Mouse (Mus musculus): ENCODE measurements around the gene Cdyl. TPM values are rescaled to one million over a fixed set of nuclear protein-coding genes. Genes with fewer than 3 reads are reported as not detected.

The Cdyl gene
- polyA plus RNA-seq, 1 experiment from 2014 or later: 16.7 TPM

DNA sequence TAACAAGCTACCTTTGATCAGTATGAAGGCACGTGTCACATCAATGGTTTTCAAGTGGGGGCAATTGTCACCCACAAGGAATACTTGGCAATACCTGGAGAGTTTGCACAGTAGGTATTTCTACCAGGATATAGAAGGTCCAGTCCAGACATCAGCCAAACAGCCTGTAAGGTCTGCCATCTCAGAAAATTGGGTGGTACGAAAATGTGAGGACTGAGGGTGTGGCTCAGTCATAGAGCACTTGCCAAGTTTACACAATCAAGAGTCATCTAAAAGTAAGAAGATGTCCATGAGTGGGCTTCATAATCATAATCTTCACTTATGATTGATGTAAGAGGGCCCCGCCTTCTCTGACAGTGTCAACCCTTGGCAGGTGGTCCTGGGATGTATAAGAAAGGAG, 29.9 kb downstream of the Cdyl start:
- H3K9me3 ChIP-seq (ENCODE audit: control insufficient read depth, low read length): no peaks in the 10 kb centered on the region
- H3K9ac ChIP-seq (ENCODE audit: low read length): no peak overlapping the region
- 78% methylated on average over 3 of the region's 3 CpGs for WGBS
- no peaks in the 10 kb centered on the region for H3K27me3 ChIP-seq (ENCODE audit: control insufficient read depth, insufficient read depth, low read length)
- no peak overlapping the region for H3K4me2 ChIP-seq (ENCODE audit: low read length)
- no peak overlapping the region for H3K27ac ChIP-seq (replicated peaks in 1 of 2; ENCODE audit: control insufficient read depth in 1 of 2, insufficient read depth in 1 of 2, low read depth in 2 of 2, low read length in 2 of 2)
- peaks cover 3 to 6% of the 10 kb centered on the region in 2 experiments; a peak in 2 of 4 replicates for H3K4me1 ChIP-seq (ENCODE audit: control insufficient read depth in 2 of 2, insufficient read depth in 2 of 2, low read length in 2 of 2)
- ATAC-seq (ENCODE audit: insufficient number of reproducible peaks, insufficient read depth, low FRiP score, low read depth): no peak
- H3K4me3 ChIP-seq (ENCODE audit: control insufficient read depth in 1 of 2, insufficient read depth in 1 of 2, low read depth in 1 of 2, low read length in 2 of 2): no peak overlapping the region
- H3K36me3 ChIP-seq (ENCODE audit: control insufficient read depth, insufficient read depth, low read length): no peaks in the 10 kb centered on the region

DNA sequence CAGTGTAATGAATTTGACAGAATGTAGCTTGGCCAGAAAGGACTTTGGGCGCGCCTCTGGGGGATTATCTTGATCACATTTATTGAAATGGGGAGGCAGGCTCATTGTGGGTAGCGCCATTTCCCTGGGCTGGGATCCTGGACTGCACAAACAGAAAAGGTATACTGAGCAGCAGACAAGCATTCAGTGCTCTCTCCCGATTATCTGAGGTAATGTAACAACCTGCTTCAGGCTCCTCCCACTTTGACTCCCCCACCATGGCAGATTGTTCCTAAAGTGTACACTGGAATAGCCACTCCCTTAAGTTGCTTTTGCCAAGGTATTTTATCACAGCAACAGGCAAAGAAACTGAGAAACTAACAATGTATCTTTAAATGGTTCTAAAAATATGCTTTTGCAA, 58.0 kb downstream of the Cdyl start:
- Histone ChIP-seq H3K36me3 (ENCODE audit: control insufficient read depth, insufficient read depth, low read length) (no peaks in the 10 kb centered on the region), H3K9ac (ENCODE audit: low read length) (no peak overlapping the region), H3K9me3 (ENCODE audit: control insufficient read depth, low read length) (no peaks in the 10 kb centered on the region), H3K4me1 (ENCODE audit: control insufficient read depth in 2 of 2, insufficient read depth in 2 of 2, low read length in 2 of 2) (no peaks in the 10 kb centered on the region), H3K27me3 (ENCODE audit: control insufficient read depth, insufficient read depth, low read length) (no peaks in the 10 kb centered on the region), H3K4me2 (ENCODE audit: low read length) (no peak overlapping the region), H3K4me3 (ENCODE audit: control insufficient read depth in 1 of 2, insufficient read depth in 1 of 2, low read depth in 1 of 2, low read length in 2 of 2) (no peak overlapping the region), H3K27ac (replicated peaks in 1 of 2; ENCODE audit: control insufficient read depth in 1 of 2, insufficient read depth in 1 of 2, low read depth in 2 of 2, low read length in 2 of 2) (no peak overlapping the region)
- no peak for ATAC-seq (ENCODE audit: insufficient number of reproducible peaks, insufficient read depth, low FRiP score, low read depth)
- WGBS: 87% methylated on average over 4 of the region's 4 CpGs

DNA sequence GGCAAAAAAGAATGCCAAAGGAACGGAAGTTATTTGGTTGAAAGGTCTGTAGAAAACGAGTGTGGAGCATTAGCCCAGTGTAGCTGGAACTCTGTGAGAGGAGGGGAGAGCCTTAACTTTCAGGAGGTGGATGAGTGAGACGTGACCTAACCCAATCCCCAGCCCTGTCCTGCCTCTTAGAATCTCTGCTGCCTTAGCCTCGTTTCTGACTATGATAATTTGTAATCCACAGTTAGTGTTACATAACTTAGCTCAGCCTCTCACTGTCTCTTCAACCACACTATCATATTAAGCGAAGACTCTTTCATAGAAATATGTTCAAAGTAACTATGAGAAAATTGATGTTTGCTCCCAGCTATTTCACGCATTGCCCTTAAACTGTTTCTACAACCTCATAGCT, 59.9 kb downstream of the Cdyl start:
- no peaks in the 10 kb centered on the region for H3K36me3 ChIP-seq (ENCODE audit: control insufficient read depth, insufficient read depth, low read length)
- no peak overlapping the region for H3K4me2 ChIP-seq (ENCODE audit: low read length)
- H3K9me3 ChIP-seq (ENCODE audit: control insufficient read depth, low read length): 0 out of 2 replicates have a peak, but pooled peaks cover under 1% of the 10 kb centered on the region
- no peak overlapping the region for H3K4me3 ChIP-seq (ENCODE audit: control insufficient read depth in 1 of 2, insufficient read depth in 1 of 2, low read depth in 1 of 2, low read length in 2 of 2)
- ATAC-seq (ENCODE audit: insufficient number of reproducible peaks, insufficient read depth, low FRiP score, low read depth): no peak
- no peak overlapping the region for H3K9ac ChIP-seq (ENCODE audit: low read length)
- H3K4me1 ChIP-seq (ENCODE audit: control insufficient read depth in 2 of 2, insufficient read depth in 2 of 2, low read length in 2 of 2): no peaks in the 10 kb centered on the region
- WGBS: 73% methylated on average over 6 of the region's 6 CpGs
- H3K27ac ChIP-seq (replicated peaks in 1 of 2; ENCODE audit: control insufficient read depth in 1 of 2, insufficient read depth in 1 of 2, low read depth in 2 of 2, low read length in 2 of 2): no peak overlapping the region
- H3K27me3 ChIP-seq (ENCODE audit: control insufficient read depth, insufficient read depth, low read length): no peaks in the 10 kb centered on the region

DNA sequence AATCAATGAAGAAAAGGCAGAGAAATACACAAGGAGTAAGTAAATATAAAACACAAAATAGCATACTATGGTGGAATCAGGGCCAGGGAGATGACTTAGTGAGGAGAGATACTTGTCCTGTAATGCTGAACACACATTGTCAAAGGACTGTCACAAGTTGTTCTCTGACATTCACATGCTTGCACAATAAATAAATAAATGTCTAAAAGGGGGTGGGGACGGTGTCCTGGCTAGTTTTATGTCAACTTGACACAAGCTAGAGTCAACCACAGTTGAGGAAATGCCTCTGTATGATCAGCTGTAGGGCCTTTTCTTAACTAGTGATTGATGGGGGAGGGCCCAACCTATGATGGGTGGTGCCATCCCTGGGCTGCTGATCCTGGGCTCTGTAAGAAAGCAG, 63.4 kb downstream of the Cdyl start:
- H3K9ac ChIP-seq (ENCODE audit: low read length): no peak overlapping the region
- 0 out of 2 replicates have a peak, but pooled peaks cover 6% of the 10 kb centered on the region for H3K9me3 ChIP-seq (ENCODE audit: control insufficient read depth, low read length)
- H3K36me3 ChIP-seq (ENCODE audit: control insufficient read depth, insufficient read depth, low read length): no peaks in the 10 kb centered on the region
- WGBS: 62% methylated on average over 1 of the region's 1 CpGs
- no peaks in the 10 kb centered on the region for H3K4me1 ChIP-seq (ENCODE audit: control insufficient read depth in 2 of 2, insufficient read depth in 2 of 2, low read length in 2 of 2)
- H3K4me3 ChIP-seq (ENCODE audit: control insufficient read depth in 1 of 2, insufficient read depth in 1 of 2, low read depth in 1 of 2, low read length in 2 of 2): no peak overlapping the region
- no peaks in the 10 kb centered on the region for H3K27me3 ChIP-seq (ENCODE audit: control insufficient read depth, insufficient read depth, low read length)
- H3K4me2 ChIP-seq (ENCODE audit: low read length): no peak overlapping the region
- no peak overlapping the region for H3K27ac ChIP-seq (replicated peaks in 1 of 2; ENCODE audit: control insufficient read depth in 1 of 2, insufficient read depth in 1 of 2, low read depth in 2 of 2, low read length in 2 of 2)
- no peak for ATAC-seq (ENCODE audit: insufficient number of reproducible peaks, insufficient read depth, low FRiP score, low read depth)

DNA sequence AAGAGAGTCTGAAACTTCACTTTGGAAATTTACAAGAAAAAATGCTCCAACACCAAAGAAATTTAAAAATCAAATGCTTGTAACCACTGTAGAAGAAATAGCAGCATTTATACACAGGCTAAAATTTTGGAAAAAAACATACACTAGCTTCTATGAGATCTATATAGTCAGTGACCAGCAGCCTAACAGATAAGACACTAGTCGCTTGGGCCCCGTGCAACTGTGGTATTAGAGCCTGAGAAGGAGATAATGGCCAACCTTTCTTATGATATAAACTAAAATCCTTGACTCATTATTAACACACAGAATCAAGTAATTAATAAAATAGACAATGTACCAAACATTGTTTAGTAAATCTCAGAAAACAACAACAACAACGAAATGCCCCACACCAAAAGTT, 66.4 kb downstream of the Cdyl start:
- no peak for ATAC-seq (ENCODE audit: insufficient number of reproducible peaks, insufficient read depth, low FRiP score, low read depth)
- WGBS: 79% methylated on average over 3 of the region's 3 CpGs

DNA sequence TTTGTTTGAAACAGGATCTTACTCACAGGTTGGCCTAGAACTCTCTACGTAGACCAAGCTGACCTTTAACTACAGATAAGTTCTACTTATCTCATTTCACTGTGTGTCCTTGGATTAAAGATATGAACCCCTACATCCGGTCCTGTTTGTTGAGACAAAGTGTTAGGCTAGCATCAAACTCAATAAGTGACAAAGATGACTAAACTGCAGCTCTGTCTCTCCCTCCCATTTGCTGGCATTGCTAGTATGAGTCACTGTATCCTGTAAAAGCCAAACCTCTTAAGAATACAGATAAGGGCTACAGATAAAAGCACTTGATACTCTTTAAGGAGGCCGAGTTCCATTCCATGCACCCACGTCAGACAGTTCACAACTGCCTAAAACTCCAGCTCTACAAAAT, 72.5 kb downstream of the Cdyl start:
- Histone ChIP-seq H3K4me2 (ENCODE audit: low read length) (no peak overlapping the region), H3K27me3 (ENCODE audit: control insufficient read depth, insufficient read depth, low read length) (no peaks in the 10 kb centered on the region), H3K27ac (replicated peaks in 1 of 2; ENCODE audit: control insufficient read depth in 1 of 2, insufficient read depth in 1 of 2, low read depth in 2 of 2, low read length in 2 of 2) (no peak overlapping the region), H3K4me3 (ENCODE audit: control insufficient read depth in 1 of 2, insufficient read depth in 1 of 2, low read depth in 1 of 2, low read length in 2 of 2) (no peak overlapping the region), H3K36me3 (ENCODE audit: control insufficient read depth, insufficient read depth, low read length) (no peaks in the 10 kb centered on the region), H3K9ac (ENCODE audit: low read length) (no peak overlapping the region), H3K4me1 (ENCODE audit: control insufficient read depth in 2 of 2, insufficient read depth in 2 of 2, low read length in 2 of 2) (no peaks in the 10 kb centered on the region), H3K9me3 (ENCODE audit: control insufficient read depth, low read length) (0 out of 2 replicates have a peak, but pooled peaks cover 4% of the 10 kb centered on the region)
- no peak for ATAC-seq (ENCODE audit: insufficient number of reproducible peaks, insufficient read depth, low FRiP score, low read depth)
- 41% methylated on average over 4 of the region's 4 CpGs for WGBS

More for the DNA sequence above, 66.4 kb downstream of the Cdyl start:
- H3K27me3 ChIP-seq (ENCODE audit: control insufficient read depth, insufficient read depth, low read length): no peaks in the 10 kb centered on the region
- H3K36me3 ChIP-seq (ENCODE audit: control insufficient read depth, insufficient read depth, low read length): no peaks in the 10 kb centered on the region
- H3K27ac ChIP-seq (replicated peaks in 1 of 2; ENCODE audit: control insufficient read depth in 1 of 2, insufficient read depth in 1 of 2, low read depth in 2 of 2, low read length in 2 of 2): no peak overlapping the region
- H3K4me3 ChIP-seq (ENCODE audit: control insufficient read depth in 1 of 2, insufficient read depth in 1 of 2, low read depth in 1 of 2, low read length in 2 of 2): no peak overlapping the region
- no peak overlapping the region for H3K9ac ChIP-seq (ENCODE audit: low read length)
- no peaks in the 10 kb centered on the region for H3K4me1 ChIP-seq (ENCODE audit: control insufficient read depth in 2 of 2, insufficient read depth in 2 of 2, low read length in 2 of 2)
- H3K4me2 ChIP-seq (ENCODE audit: low read length): no peak overlapping the region
- H3K9me3 ChIP-seq (ENCODE audit: control insufficient read depth, low read length): 0 out of 2 replicates have a peak, but pooled peaks cover 6% of the 10 kb centered on the region

DNA sequence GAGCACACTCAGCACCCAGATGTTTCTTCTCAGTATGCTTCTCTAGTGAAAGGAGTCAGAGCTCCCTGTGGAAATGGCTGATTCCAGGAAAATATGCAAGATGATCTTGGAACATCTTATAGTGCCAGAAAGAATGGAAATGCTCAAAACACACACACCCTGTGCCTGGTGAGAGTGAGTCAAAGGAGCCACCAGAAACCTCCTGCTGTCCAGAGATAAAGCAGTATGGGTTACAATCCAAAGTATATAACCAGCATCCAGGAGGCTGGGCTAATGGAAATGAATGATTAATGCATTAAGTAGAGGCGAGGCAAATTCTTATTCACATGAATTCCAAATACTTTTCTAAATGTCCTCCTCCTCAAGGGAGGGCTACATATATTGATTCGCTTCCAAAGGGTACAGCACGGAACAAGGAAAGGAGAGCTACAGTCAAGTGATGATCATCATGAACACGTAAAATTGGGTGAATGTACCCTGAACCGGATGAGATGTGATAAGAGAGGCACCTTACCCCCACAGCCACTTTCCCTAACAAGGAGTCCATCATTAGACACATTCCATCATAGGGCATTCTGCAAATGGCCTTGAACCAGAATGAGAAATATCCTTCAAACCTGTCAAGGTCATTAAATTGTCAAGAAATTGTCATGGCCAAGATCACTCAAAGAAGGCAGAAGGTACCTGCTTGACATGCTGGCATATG, 73.4 kb downstream of the Cdyl start:
- Histone ChIP-seq H3K27me3 (ENCODE audit: control insufficient read depth, insufficient read depth, low read length) (no peaks in the 10 kb centered on the region), H3K9ac (ENCODE audit: low read length) (no peak overlapping the region), H3K36me3 (ENCODE audit: control insufficient read depth, insufficient read depth, low read length) (no peaks in the 10 kb centered on the region), H3K4me1 (ENCODE audit: control insufficient read depth in 2 of 2, insufficient read depth in 2 of 2, low read length in 2 of 2) (no peaks in the 10 kb centered on the region), H3K4me3 (ENCODE audit: control insufficient read depth in 1 of 2, insufficient read depth in 1 of 2, low read depth in 1 of 2, low read length in 2 of 2) (no peak overlapping the region), H3K9me3 (ENCODE audit: control insufficient read depth, low read length) (0 out of 2 replicates have a peak, but pooled peaks cover 4% of the 10 kb centered on the region), H3K27ac (replicated peaks in 1 of 2; ENCODE audit: control insufficient read depth in 1 of 2, insufficient read depth in 1 of 2, low read depth in 2 of 2, low read length in 2 of 2) (no peak overlapping the region), H3K4me2 (ENCODE audit: low read length) (no peak overlapping the region)
- no peak for ATAC-seq (ENCODE audit: insufficient number of reproducible peaks, insufficient read depth, low FRiP score, low read depth)
- WGBS: 82% methylated on average over 5 of the region's 5 CpGs

DNA sequence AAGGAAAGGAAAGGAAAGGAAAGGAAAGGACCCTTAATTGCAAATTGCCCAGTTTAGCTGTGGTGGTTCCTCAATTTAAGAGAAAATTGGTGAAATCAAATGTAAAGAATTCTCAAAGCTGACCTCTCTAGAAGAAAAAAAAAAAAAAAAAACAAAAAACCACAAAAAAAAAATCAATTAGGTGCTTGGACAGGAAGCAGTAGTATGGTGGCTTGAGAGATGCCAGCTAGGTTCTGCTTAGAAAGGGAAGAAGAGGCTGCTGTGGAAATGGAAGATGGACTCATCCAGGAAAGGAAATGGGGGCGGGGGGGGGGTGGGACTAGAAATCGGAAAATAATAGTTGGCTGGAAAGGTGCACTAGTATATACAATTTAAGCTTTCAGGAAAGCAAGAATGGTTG, 77.9 kb downstream of the Cdyl start:
- no peaks in the 10 kb centered on the region for H3K9me3 ChIP-seq (ENCODE audit: control insufficient read depth, low read length)
- WGBS: 50% methylated on average over 2 of the region's 2 CpGs
- H3K36me3 ChIP-seq (ENCODE audit: control insufficient read depth, insufficient read depth, low read length): no peaks in the 10 kb centered on the region
- no peak overlapping the region for H3K27ac ChIP-seq (replicated peaks in 1 of 2; ENCODE audit: control insufficient read depth in 1 of 2, insufficient read depth in 1 of 2, low read depth in 2 of 2, low read length in 2 of 2)
- H3K4me1 ChIP-seq (ENCODE audit: control insufficient read depth in 2 of 2, insufficient read depth in 2 of 2, low read length in 2 of 2): peaks cover 0 to 2% of the 10 kb centered on the region in 2 experiments; a peak in 1 of 4 replicates
- no peak for ATAC-seq (ENCODE audit: insufficient number of reproducible peaks, insufficient read depth, low FRiP score, low read depth)
- H3K4me3 ChIP-seq (ENCODE audit: control insufficient read depth in 1 of 2, insufficient read depth in 1 of 2, low read depth in 1 of 2, low read length in 2 of 2): no peak overlapping the region
- H3K27me3 ChIP-seq (ENCODE audit: control insufficient read depth, insufficient read depth, low read length): no peaks in the 10 kb centered on the region
- H3K4me2 ChIP-seq (ENCODE audit: low read length): no peak overlapping the region
- no peak overlapping the region for H3K9ac ChIP-seq (ENCODE audit: low read length)

All from heart, embryonic 14.5 days (tissue).